Mouse (Mus musculus) lung, embryonic 16.5 days (tissue): ENCODE measurements at regions not wholly inside any gene's neighbourhood (a gene's known extent, or its start where the extent isn't known, plus 50 kb on each side); places are given as distances from the start of the nearest gene placed in this dataset.

Experiments
- ATAC-seq: fragments of 200-750 bp; cut with Nextera tagmentation; 2 replicates; pipeline ENCODE4 v1.8.0; 2017; ENCODE audit warnings: low read depth, mild to moderate bottlenecking, moderate library complexity
- H3K27ac ChIP-seq: fragments of 300-500 bp; sonication (generic); 2 replicates; pipeline ENCODE4 v1.5.1; 2014; ENCODE audit warnings: mild to moderate bottlenecking, control low read depth, low read length
- H3K27me3 ChIP-seq: fragments of 300-500 bp; sonication (generic); 2 replicates; pipeline ENCODE4 v1.6.1; 2014; ENCODE audit warnings: low read depth, low read length, mixed read lengths; ENCODE audit not compliant: control insufficient read depth, insufficient read depth
- H3K36me3 ChIP-seq: fragments of 300-500 bp; sonication (generic); 2 replicates; pipeline ENCODE4 v1.6.1; 2014; ENCODE audit warnings: low read length; ENCODE audit not compliant: control insufficient read depth, insufficient read depth
- H3K4me1 ChIP-seq: fragments of 300-500 bp; sonication (generic); replicated peaks from 2 replicates; pipeline ENCODE4 v1.6.1; 2014; ENCODE audit warnings: low read length, mixed read lengths; ENCODE audit not compliant: control insufficient read depth, insufficient read depth
- H3K4me2 ChIP-seq: fragments of 300-500 bp; sonication (generic); 2 replicates; pipeline ENCODE4 v1.6.1; 2014; ENCODE audit warnings: low read depth, low read length, control low read depth
- H3K4me3 ChIP-seq: fragments of 300-500 bp; sonication (generic); 2 replicates; pipeline ENCODE4 v1.5.1; 2014; ENCODE audit warnings: mild to moderate bottlenecking, low read length, control low read depth
- H3K9ac ChIP-seq: fragments of 300-500 bp; sonication (generic); 2 replicates; pipeline ENCODE4 v1.6.1; 2014; ENCODE audit warnings: low read length, control low read depth
- H3K9me3 ChIP-seq: fragments of 300-500 bp; sonication (generic); 2 replicates; pipeline ENCODE4 v1.6.1; 2016; ENCODE audit warnings: low read length; ENCODE audit not compliant: control insufficient read depth
- WGBS: fragments of 180-500 bp; shearing (Covaris S2); extraction: QIAGEN DNeasy Blood & Tissue Kit; methylation state at CpG from one replicate; pipeline ENCODE4 v1.1.7; 2014; 5-methylcytosine and 5-hydroxymethylcytosine counted together

GRCm38 (mm10) chr5:118472291-118472690 lies 88.2 kb upstream of the Med13l start:
- 80% methylated on average over 10 of the region's 10 CpGs for WGBS
- Histone ChIP-seq H3K4me3 (no peak overlapping the region), H3K27ac (no peak overlapping the region), H3K27me3 (no peaks in the 10 kb centered on the region), H3K36me3 (no peaks in the 10 kb centered on the region), H3K4me2 (no peak overlapping the region), H3K4me1 (no peaks in the 10 kb centered on the region; the same call in 1 of the 2 replicates), H3K9me3 (no peaks in the 10 kb centered on the region), H3K9ac (no peak overlapping the region)
- no peak for ATAC-seq

DNA sequence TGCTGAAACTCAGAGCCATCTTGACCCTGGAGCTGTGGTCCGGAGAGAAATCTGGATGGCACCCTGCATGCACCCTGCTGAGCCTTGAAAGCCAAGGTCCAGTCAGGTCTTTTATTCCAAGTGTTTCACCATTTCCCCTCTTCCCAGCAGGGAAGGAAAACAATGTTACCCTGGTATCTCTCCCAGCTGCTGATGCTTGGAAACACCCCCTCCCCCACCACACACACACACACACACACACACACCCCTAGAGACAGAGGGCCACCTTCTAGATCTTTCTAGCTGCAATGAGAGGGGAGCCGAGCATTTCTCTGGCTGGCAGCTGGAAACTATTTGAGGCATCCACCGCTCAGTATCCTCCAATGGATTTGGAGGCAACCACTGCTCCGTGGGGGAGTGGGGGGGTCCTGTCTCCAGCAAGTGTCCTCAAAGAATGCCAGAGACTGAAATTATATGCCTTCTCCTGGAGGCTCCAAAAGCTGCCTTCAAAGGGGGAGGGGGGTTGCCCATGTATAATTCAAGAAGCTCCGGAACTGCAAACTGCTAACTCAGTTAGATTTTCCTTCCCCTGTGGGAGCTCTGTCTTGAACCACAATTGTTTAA lies 87.2 kb upstream of the Med13l start:
- no peak overlapping the region for H3K9ac ChIP-seq
- 35% methylated on average over 5 of the region's 5 CpGs for WGBS
- H3K9me3 ChIP-seq: no peaks in the 10 kb centered on the region
- no peak overlapping the region for H3K4me3 ChIP-seq
- H3K4me2 ChIP-seq: no peak overlapping the region
- no peak overlapping the region for H3K27ac ChIP-seq
- H3K27me3 ChIP-seq: no peaks in the 10 kb centered on the region
- no peaks in the 10 kb centered on the region for H3K36me3 ChIP-seq
- peaks cover 7% of the 10 kb centered on the region for H3K4me1 ChIP-seq
- no peak for ATAC-seq

GRCm38 (mm10) chr5:118476597-118476996 lies 83.9 kb upstream of the Med13l start:
- no peak for ATAC-seq
- 68% methylated on average over 5 of the region's 5 CpGs for WGBS
- Histone ChIP-seq H3K27ac (no peak overlapping the region), H3K9ac (no peak overlapping the region), H3K27me3 (no peaks in the 10 kb centered on the region), H3K9me3 (no peaks in the 10 kb centered on the region), H3K36me3 (no peaks in the 10 kb centered on the region), H3K4me1 (peaks cover 10% of the 10 kb centered on the region), H3K4me2 (no peak overlapping the region), H3K4me3 (no peak overlapping the region)

DNA sequence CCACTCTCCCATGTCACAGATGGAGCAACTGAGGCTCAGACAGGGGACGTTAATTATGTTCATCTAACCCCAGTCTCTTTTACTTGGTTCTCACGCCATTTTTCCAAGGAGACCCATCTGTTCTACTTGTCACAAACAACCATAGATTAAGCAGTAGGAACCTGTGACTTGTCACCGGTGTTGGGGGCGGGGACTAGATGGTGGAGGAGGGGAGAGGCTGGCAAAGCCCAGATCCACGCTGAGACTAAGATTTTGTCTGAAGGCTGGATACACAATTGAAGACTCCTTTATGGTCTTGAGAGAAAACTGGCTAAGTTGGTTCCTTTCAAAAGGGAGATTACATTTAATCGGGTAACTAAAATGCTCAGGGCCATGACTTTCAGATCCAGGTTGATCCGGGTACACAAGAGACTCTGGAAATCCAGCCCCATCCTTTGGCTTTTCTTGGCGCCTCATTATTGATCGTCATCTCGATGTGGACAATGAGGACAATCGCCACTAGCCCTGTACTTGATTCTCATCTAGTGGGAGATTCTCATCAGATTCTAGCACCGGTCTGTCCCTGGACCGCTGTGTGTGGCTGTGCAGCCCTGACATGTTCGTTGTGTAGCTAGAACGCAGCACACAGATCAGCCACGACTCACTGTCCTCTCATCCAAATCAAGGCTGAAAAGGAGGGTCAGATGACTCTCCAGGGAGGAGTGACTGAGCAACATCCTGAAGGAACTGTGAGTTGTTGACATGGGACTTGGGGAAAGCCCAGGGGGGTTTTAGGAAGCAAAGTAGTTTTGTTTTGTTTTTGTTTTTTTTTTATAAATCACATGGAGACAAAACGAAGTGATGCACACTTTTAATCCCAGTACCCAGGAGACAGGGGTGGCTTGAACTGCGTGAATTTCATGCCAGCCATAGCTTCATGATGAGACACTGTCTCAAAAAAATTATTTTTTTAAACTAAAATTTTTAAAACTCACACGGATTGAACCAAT lies 83.1 kb upstream of the Med13l start:
- Histone ChIP-seq H3K4me1 (peaks cover 10% of the 10 kb centered on the region), H3K9me3 (no peaks in the 10 kb centered on the region), H3K9ac (no peak overlapping the region), H3K4me3 (peak overlapping the region; percentile 28), H3K27ac (no peak overlapping the region; the same call in 1 of the 2 replicates), H3K36me3 (no peaks in the 10 kb centered on the region), H3K27me3 (no peaks in the 10 kb centered on the region), H3K4me2 (peak overlapping the region; percentile 58)
- 54% methylated on average over 19 of the region's 19 CpGs for WGBS
- no peak for ATAC-seq

GRCm38 (mm10) chr5:118478120-118478768 lies 82.2 kb upstream of the Med13l start:
- Histone ChIP-seq H3K4me1 (peaks cover 16% of the 10 kb centered on the region), H3K4me3 (peak overlapping the region; percentile 28), H3K4me2 (peak overlapping the region; percentile 58), H3K9me3 (no peaks in the 10 kb centered on the region), H3K27me3 (no peaks in the 10 kb centered on the region), H3K9ac (peak overlapping the region; percentile 53), H3K27ac (no peak overlapping the region; the same call in 1 of the 2 replicates), H3K36me3 (no peaks in the 10 kb centered on the region)
- 9% methylated on average over 15 of the region's 15 CpGs for WGBS
- ATAC-seq: peak; percentile 90

DNA sequence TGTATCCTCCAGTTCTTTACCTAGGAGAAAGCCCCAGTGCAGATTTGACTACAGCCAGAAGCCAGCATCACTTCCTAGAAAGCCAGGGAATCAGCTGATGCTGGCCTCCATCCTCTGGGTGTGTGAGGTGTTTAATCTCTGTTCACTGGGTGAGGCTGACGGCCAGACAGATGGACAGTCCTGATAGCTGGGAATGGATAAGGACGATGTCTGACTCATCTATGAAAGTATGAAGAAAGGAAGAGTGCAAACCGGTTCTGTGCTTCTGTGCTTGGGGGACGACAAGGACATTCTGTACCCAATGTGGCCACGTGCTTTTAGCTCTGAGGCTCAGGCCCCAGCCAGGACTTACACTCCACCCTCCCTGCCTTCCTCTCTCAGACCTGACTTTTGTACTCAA lies 80.5 kb upstream of the Med13l start:
- H3K36me3 ChIP-seq: no peaks in the 10 kb centered on the region
- 50% methylated on average over 5 of the region's 5 CpGs for whole genome bisulfite sequencing

GRCm38 (mm10) chr5:118480965-118481793 lies 79.3 kb upstream of the Med13l start:
- H3K9me3 ChIP-seq: no peaks in the 10 kb centered on the region
- H3K4me2 ChIP-seq: no peak overlapping the region
- H3K27me3 ChIP-seq: no peaks in the 10 kb centered on the region
- 69% methylated on average over 10 of the region's 10 CpGs for WGBS
- ATAC-seq: no peak
- no peak overlapping the region for H3K9ac ChIP-seq
- no peaks in the 10 kb centered on the region for H3K36me3 ChIP-seq
- no peak overlapping the region for H3K27ac ChIP-seq
- H3K4me3 ChIP-seq: no peak overlapping the region
- peaks cover 21% of the 10 kb centered on the region for H3K4me1 ChIP-seq

More for the DNA sequence above, 80.5 kb upstream of the Med13l start:
- Histone ChIP-seq H3K27ac (no peak overlapping the region), H3K4me2 (no peak overlapping the region), H3K27me3 (no peaks in the 10 kb centered on the region), H3K4me3 (no peak overlapping the region), H3K4me1 (peaks cover 21% of the 10 kb centered on the region), H3K9ac (no peak overlapping the region), H3K9me3 (no peaks in the 10 kb centered on the region)
- no peak for ATAC-seq

DNA sequence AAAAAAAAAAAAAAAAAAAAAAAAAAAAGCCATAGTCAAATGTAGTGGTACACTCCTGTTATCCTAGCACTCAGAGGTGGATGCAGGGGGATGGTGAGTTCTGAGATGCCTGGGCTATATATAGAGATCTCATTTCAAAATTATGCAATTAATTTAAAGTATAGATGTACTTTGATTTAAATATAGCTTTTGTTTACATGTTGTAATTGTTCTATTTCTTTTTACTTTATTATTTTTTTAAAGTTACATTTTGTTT lies 78.8 kb upstream of the Med13l start:
- peaks cover 21% of the 10 kb centered on the region for H3K4me1 ChIP-seq
- H3K9me3 ChIP-seq: no peaks in the 10 kb centered on the region
- no peak for ATAC-seq
- no peak overlapping the region for H3K27ac ChIP-seq
- H3K36me3 ChIP-seq: no peaks in the 10 kb centered on the region
- H3K9ac ChIP-seq: no peak overlapping the region
- no peak overlapping the region for H3K4me3 ChIP-seq
- H3K4me2 ChIP-seq: no peak overlapping the region
- H3K27me3 ChIP-seq: no peaks in the 10 kb centered on the region
